Mouse (Mus musculus): ENCODE measurements around the gene 2810408A11Rik. TPM values are rescaled to one million over a fixed set of nuclear protein-coding genes. Genes with fewer than 3 reads are reported as not detected.

2810408A11Rik gene
- polyA plus RNA-seq, 1 experiment from 2014 or later: 14.1 TPM

- Histone ChIP-seq H3K27ac (ENCODE audit: low read depth) (peak within 1 kb of the TSS; percentile 63), H3K4me3 (ENCODE audit: low read depth, low read length) (peak within 1 kb of the TSS; percentile 31), H3K27me3 (ENCODE audit: insufficient read depth, low read length) (peaks cover 12% of the 10 kb centered on the region), H3K36me3 (ENCODE audit: insufficient read depth) (0 out of 2 replicates have a peak, but pooled peaks cover 3% of the 10 kb centered on the region), H3K4me2 (peak within 1 kb of the TSS; percentile 53), H3K9ac (peak within 1 kb of the TSS; percentile 50), H3K4me1 (ENCODE audit: insufficient read depth) (no peaks in the 10 kb centered on the region), H3K9me3 (ENCODE audit: low read depth, low read length) (no peaks in the 10 kb centered on the region)
- TF ChIP-seq CTCF (IDR thresholded peaks at IDR 0.05; ENCODE audit: low read depth): no peak
- DNase-seq (peak; percentile 70), ATAC-seq (ENCODE audit: insufficient read depth) (peak; percentile 59)
- 14% methylated on average over 30 of the region's 30 CpGs for WGBS
Measured at GRCm38 (mm10) chr11:69858113-69858998, 42.4 kb downstream of the 2810408A11Rik start, which contains the start of gene Tnk1. TSS of gene Tnk1 (minus strand) at chr11:69858730.

GRCm38 (mm10) chr11:69855347-69855746 is 45.4 kb downstream of the 2810408A11Rik start:
- Histone ChIP-seq H3K9me3 (ENCODE audit: low read depth, low read length) (no peaks in the 10 kb centered on the region), H3K27me3 (ENCODE audit: insufficient read depth, low read length) (peaks cover 12% of the 10 kb centered on the region), H3K9ac (no peak overlapping the region), H3K36me3 (ENCODE audit: insufficient read depth) (peaks cover 30% of the 10 kb centered on the region), H3K4me3 (ENCODE audit: low read depth, low read length) (no peak overlapping the region), H3K4me2 (0 out of 2 replicates have a peak overlapping the region, but pooled peaks have one; percentile 25), H3K27ac (ENCODE audit: low read depth) (no peak overlapping the region), H3K4me1 (ENCODE audit: insufficient read depth) (no peaks in the 10 kb centered on the region)
- 28% methylated on average over 16 of the region's 16 CpGs for WGBS
- TF ChIP-seq CTCF (IDR thresholded peaks at IDR 0.05; ENCODE audit: low read depth): peak; percentile 63
- DNase-seq (no peak), ATAC-seq (ENCODE audit: insufficient read depth) (peak; percentile 38; the same call in 1 of the 2 replicates)

GRCm38 (mm10) chr11:69854680-69855079 is 46.1 kb downstream of the 2810408A11Rik start:
- peaks cover 12% of the 10 kb centered on the region for H3K27me3 ChIP-seq (ENCODE audit: insufficient read depth, low read length)
- H3K4me2 ChIP-seq: no peak overlapping the region
- TF ChIP-seq CTCF (IDR thresholded peaks at IDR 0.05; ENCODE audit: low read depth): no peak
- no peak for DNase-seq
- WGBS: 76% methylated on average over 10 of the region's 10 CpGs
- no peak overlapping the region for H3K27ac ChIP-seq (ENCODE audit: low read depth)
- no peak overlapping the region for H3K9ac ChIP-seq
- H3K4me1 ChIP-seq (ENCODE audit: insufficient read depth): no peaks in the 10 kb centered on the region
- H3K9me3 ChIP-seq (ENCODE audit: low read depth, low read length): no peaks in the 10 kb centered on the region
- H3K36me3 ChIP-seq (ENCODE audit: insufficient read depth): peaks cover 36% of the 10 kb centered on the region
- no peak for ATAC-seq (ENCODE audit: insufficient read depth)
- H3K4me3 ChIP-seq (ENCODE audit: low read depth, low read length): no peak overlapping the region

GRCm38 (mm10) chr11:69853994-69854393 is 46.8 kb downstream of the 2810408A11Rik start:
- no peak overlapping the region for H3K4me2 ChIP-seq

GRCm38 (mm10) chr11:69850754-69851153 is 50.0 kb downstream of the 2810408A11Rik start:
- Histone ChIP-seq H3K27ac (ENCODE audit: low read depth) (no peak overlapping the region), H3K4me2 (no peak overlapping the region), H3K9ac (no peak overlapping the region; the same call in 1 of the 2 replicates), H3K9me3 (ENCODE audit: low read depth, low read length) (no peaks in the 10 kb centered on the region), H3K27me3 (ENCODE audit: insufficient read depth, low read length) (no peaks in the 10 kb centered on the region), H3K4me3 (ENCODE audit: low read depth, low read length) (no peak overlapping the region), H3K4me1 (ENCODE audit: insufficient read depth) (0 out of 2 replicates have a peak, but pooled peaks cover under 1% of the 10 kb centered on the region), H3K36me3 (ENCODE audit: insufficient read depth) (peaks cover 54% of the 10 kb centered on the region)
- ATAC-seq (ENCODE audit: insufficient read depth): no peak
- WGBS: 70% methylated on average over 8 of the region's 8 CpGs
- no peak for TF ChIP-seq CTCF (IDR thresholded peaks at IDR 0.05; ENCODE audit: low read depth)
- no peak for DNase-seq

More at GRCm38 (mm10) chr11:69853994-69854393, 46.8 kb downstream of the 2810408A11Rik start:
- 55% methylated on average over 7 of the region's 7 CpGs for WGBS
- no peaks in the 10 kb centered on the region for H3K9me3 ChIP-seq (ENCODE audit: low read depth, low read length)
- no peak overlapping the region for H3K4me3 ChIP-seq (ENCODE audit: low read depth, low read length)
- no peak for TF ChIP-seq CTCF (IDR thresholded peaks at IDR 0.05; ENCODE audit: low read depth)
- ATAC-seq (ENCODE audit: insufficient read depth) (peak; percentile 41; the same call in 1 of the 2 replicates), DNase-seq (no peak)
- no peaks in the 10 kb centered on the region for H3K4me1 ChIP-seq (ENCODE audit: insufficient read depth)
- H3K27ac ChIP-seq (ENCODE audit: low read depth): no peak overlapping the region; the same call in 1 of the 2 replicates
- H3K27me3 ChIP-seq (ENCODE audit: insufficient read depth, low read length): peaks cover 8% of the 10 kb centered on the region
- no peak overlapping the region for H3K9ac ChIP-seq
- peaks cover 43% of the 10 kb centered on the region for H3K36me3 ChIP-seq (ENCODE audit: insufficient read depth)

- no peak overlapping the region for H3K4me3 ChIP-seq (ENCODE audit: low read depth, low read length)
- H3K27ac ChIP-seq (ENCODE audit: low read depth): no peak overlapping the region
- no peak overlapping the region for H3K9ac ChIP-seq
- no peaks in the 10 kb centered on the region for H3K27me3 ChIP-seq (ENCODE audit: insufficient read depth, low read length)
- H3K4me1 ChIP-seq (ENCODE audit: insufficient read depth): 0 out of 2 replicates have a peak, but pooled peaks cover 5% of the 10 kb centered on the region
- ATAC-seq (ENCODE audit: insufficient read depth) (no peak), DNase-seq (no peak)
- WGBS: 89% methylated on average over 15 of the region's 15 CpGs
- H3K4me2 ChIP-seq: no peak overlapping the region
- no peaks in the 10 kb centered on the region for H3K9me3 ChIP-seq (ENCODE audit: low read depth, low read length)
- H3K36me3 ChIP-seq (ENCODE audit: insufficient read depth): peaks cover 52% of the 10 kb centered on the region
- no peak for TF ChIP-seq CTCF (IDR thresholded peaks at IDR 0.05; ENCODE audit: low read depth)
Measured at GRCm38 (mm10) chr11:69849884-69850283, 50.9 kb downstream of the 2810408A11Rik start.

- H3K9ac ChIP-seq: no peak overlapping the region
- no peak overlapping the region for H3K4me2 ChIP-seq
- DNase-seq: no peak
- no peak for TF ChIP-seq CTCF (IDR thresholded peaks at IDR 0.05; ENCODE audit: low read depth)
- 0 out of 2 replicates have a peak, but pooled peaks cover 5% of the 10 kb centered on the region for H3K4me1 ChIP-seq (ENCODE audit: insufficient read depth)
- no peak overlapping the region for H3K27ac ChIP-seq (ENCODE audit: low read depth)
- H3K36me3 ChIP-seq (ENCODE audit: insufficient read depth): peaks cover 52% of the 10 kb centered on the region
- whole genome bisulfite sequencing: 78% methylated on average over 9 of the region's 9 CpGs
- no peaks in the 10 kb centered on the region for H3K27me3 ChIP-seq (ENCODE audit: insufficient read depth, low read length)
- no peak for ATAC-seq (ENCODE audit: insufficient read depth)
- no peaks in the 10 kb centered on the region for H3K9me3 ChIP-seq (ENCODE audit: low read depth, low read length)
- H3K4me3 ChIP-seq (ENCODE audit: low read depth, low read length): no peak overlapping the region
Measured at GRCm38 (mm10) chr11:69849128-69849527, 51.7 kb downstream of the 2810408A11Rik start.

Measured in lung, embryonic 14.5 days (tissue).